Mouse (Mus musculus): ENCODE results near the gene Tomm34.

DNA sequence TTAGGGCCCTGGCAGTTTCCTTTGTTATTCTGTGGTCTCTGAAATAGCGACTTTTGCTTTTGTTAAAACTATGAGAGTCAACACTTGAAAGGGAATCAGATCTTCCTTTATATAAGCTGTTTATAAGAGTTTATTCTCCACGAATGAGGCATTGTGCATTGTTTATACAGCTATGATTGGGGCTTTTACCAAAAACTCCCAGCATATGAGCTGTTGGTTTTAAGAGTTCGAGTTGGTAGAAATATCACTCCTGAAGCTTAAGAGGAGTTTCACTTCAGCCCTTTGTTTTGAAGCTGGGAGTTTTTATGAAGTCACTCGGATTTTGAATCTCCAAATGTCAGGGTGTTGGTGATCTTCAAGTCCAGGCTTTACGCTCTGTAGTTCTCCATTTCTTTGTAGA lies 6.9 kb upstream of the Tomm34 start:
- no peak for TF ChIP-seq CTCF (conservative IDR thresholded peaks at IDR 0.05 in 1 of 2, IDR thresholded peaks at IDR 0.05 in 1 of 2; ENCODE audit: low read depth in 2 of 2, low read length in 2 of 2)
- 0 out of 2 replicates have a peak, but pooled peaks have one; percentile 9 for TF ChIP-seq BHLHE40 (IDR thresholded peaks at IDR 0.05; ENCODE audit: low read depth, low read length)
- no peak for TF ChIP-seq TCF12 (IDR thresholded peaks at IDR 0.05; ENCODE audit: low read depth, low read length)
- TF ChIP-seq ELF1 (IDR thresholded peaks at IDR 0.05; ENCODE audit: low read depth, low read length) = no peak
- TF ChIP-seq ZNF384 (IDR thresholded peaks at IDR 0.05; ENCODE audit: low read depth, low read length) = no peak
